Mouse (Mus musculus) splenic B cell, adult 2 months (primary cell): ENCODE measurements around the gene Arhgef12.

Experiments
- DNase-seq: peaks from one replicate; pipeline ENCODE4 v3.0.0-alpha.2; 2011; ENCODE audit warnings: low read depth, low spot score
- H3K27me3 ChIP-seq: 2 replicates; pipeline ENCODE4 v1.6.1; 2012; ENCODE audit warnings: mild to moderate bottlenecking, low read length, moderate library complexity, mixed read lengths; ENCODE audit not compliant: control insufficient read depth, poor library complexity, insufficient read depth, severe bottlenecking
- H3K36me3 ChIP-seq: 2 replicates; pipeline ENCODE4 v1.6.1; 2012; ENCODE audit warnings: mild to moderate bottlenecking, low read length, moderate library complexity, mixed read lengths; ENCODE audit not compliant: control insufficient read depth, poor library complexity, insufficient read depth, severe bottlenecking

Arhgef12 gene

GRCm38 (mm10) chr9:43116997-43117336, 9.9 kb upstream of the Arhgef12 start:
- DNase-seq, result no peak
- Histone ChIP-seq H3K27me3 (no peaks in the 10 kb centered on the region), H3K36me3 (no peaks in the 10 kb centered on the region)

GRCm38 (mm10) chr9:43116134-43116996, 9.3 kb upstream of the Arhgef12 start, which contains the start of gene Tmem136:
Gene Tmem136, minus strand, starts transcription at chr9:43116570.
- DNase-seq, result no peak
- Histone ChIP-seq H3K27me3 (no peaks in the 10 kb centered on the region), H3K36me3 (no peaks in the 10 kb centered on the region)

- H3K27me3 ChIP-seq, result no peaks in the 10 kb centered on the region
- H3K36me3 ChIP-seq, result no peaks in the 10 kb centered on the region
- DNase-seq, result no peak
These were observed 8.5 kb upstream of the Arhgef12 start for GRCm38 (mm10) chr9:43115431-43116133.

- DNase-seq, result no peak
- no peaks in the 10 kb centered on the region for H3K36me3 ChIP-seq
- H3K27me3 ChIP-seq, result no peaks in the 10 kb centered on the region
These were observed 7.8 kb upstream of the Arhgef12 start for GRCm38 (mm10) chr9:43114833-43115232.

- no peak for DNase-seq
- Histone ChIP-seq H3K36me3 (no peaks in the 10 kb centered on the region), H3K27me3 (no peaks in the 10 kb centered on the region)
These were observed 3.4 kb upstream of the Arhgef12 start for GRCm38 (mm10) chr9:43110286-43110980.

GRCm38 (mm10) chr9:43109125-43109524, 2.1 kb upstream of the Arhgef12 start:
- Histone ChIP-seq H3K27me3 (no peaks in the 10 kb centered on the region; the same call in none of the 2 replicates), H3K36me3 (no peaks in the 10 kb centered on the region)
- no peak for DNase-seq

- Histone ChIP-seq H3K27me3 (no peaks in the 10 kb centered on the region; the same call in none of the 2 replicates), H3K36me3 (no peaks in the 10 kb centered on the region)
- DNase-seq, result no peak
These were observed 1.7 kb upstream of the Arhgef12 start for GRCm38 (mm10) chr9:43108721-43109120.

GRCm38 (mm10) chr9:43108081-43108480, 1.0 kb upstream of the Arhgef12 start:
- no peaks in the 10 kb centered on the region for H3K36me3 ChIP-seq
- no peak for DNase-seq
- H3K27me3 ChIP-seq, result no peaks in the 10 kb centered on the region; the same call in none of the 2 replicates

- H3K36me3 ChIP-seq, result no peaks in the 10 kb centered on the region
- no peak for DNase-seq
- H3K27me3 ChIP-seq, result no peaks in the 10 kb centered on the region; the same call in none of the 2 replicates
These were observed 516 bp upstream of the Arhgef12 start for GRCm38 (mm10) chr9:43107555-43107954.

- DNase-seq, result no peak
- no peaks in the 10 kb centered on the region for H3K36me3 ChIP-seq
- H3K27me3 ChIP-seq, result no peaks in the 10 kb centered on the region; the same call in none of the 2 replicates
These were observed 433 bp downstream of the Arhgef12 start for GRCm38 (mm10) chr9:43106426-43107186.

- Histone ChIP-seq H3K36me3 (no peaks in the 10 kb centered on the region), H3K27me3 (no peaks in the 10 kb centered on the region; the same call in none of the 2 replicates)
- DNase-seq, result peak; percentile 59
These were observed 1.2 kb downstream of the Arhgef12 start for GRCm38 (mm10) chr9:43105664-43106361.

- DNase-seq, result peak; percentile 23
- Histone ChIP-seq H3K36me3 (no peaks in the 10 kb centered on the region), H3K27me3 (no peaks in the 10 kb centered on the region; the same call in none of the 2 replicates)
These were observed 2.0 kb downstream of the Arhgef12 start for GRCm38 (mm10) chr9:43104873-43105663.

- no peak for DNase-seq
- Histone ChIP-seq H3K36me3 (no peaks in the 10 kb centered on the region), H3K27me3 (no peaks in the 10 kb centered on the region; the same call in none of the 2 replicates)
These were observed 2.5 kb downstream of the Arhgef12 start for GRCm38 (mm10) chr9:43104526-43104872.
